Mouse (Mus musculus): ENCODE data around the gene Tmcc2.
"Not testable (repeated sequence)": the region's sequence is repeated elsewhere in the genome, so short reads cannot be mapped to it uniquely, and the experiment has no call there.

Gene Tmcc2

GRCm38 (mm10) chr1:132366937-132367336 lies 24.1 kb downstream of the Tmcc2 start:
- no peak for DNase-seq

- peak; percentile 23 for DNase-seq
Measured at GRCm38 (mm10) chr1:132366235-132366634, 24.8 kb downstream of the Tmcc2 start.

GRCm38 (mm10) chr1:132365645-132366044 lies 25.4 kb downstream of the Tmcc2 start:
- DNase-seq, result no peak

GRCm38 (mm10) chr1:132364896-132365557 lies 26.1 kb downstream of the Tmcc2 start:
- peak; percentile 82 for DNase-seq

GRCm38 (mm10) chr1:132364388-132364787 lies 26.7 kb downstream of the Tmcc2 start:
- DNase-seq, result peak; percentile 45

GRCm38 (mm10) chr1:132361959-132362358 lies 29.1 kb downstream of the Tmcc2 start:
- no peak for DNase-seq

- DNase-seq, result peak; percentile 35
Measured at GRCm38 (mm10) chr1:132356841-132357240, 34.2 kb downstream of the Tmcc2 start.

- DNase-seq, result peak; percentile 81
Measured at GRCm38 (mm10) chr1:132355841-132356242, 35.2 kb downstream of the Tmcc2 start.

GRCm38 (mm10) chr1:132355162-132355601 lies 35.9 kb downstream of the Tmcc2 start:
- peak; percentile 36 for DNase-seq

GRCm38 (mm10) chr1:132354234-132354633 lies 36.8 kb downstream of the Tmcc2 start:
- DNase-seq, result peak; percentile 19

- no peak for DNase-seq
Measured at GRCm38 (mm10) chr1:132353389-132353788, 37.7 kb downstream of the Tmcc2 start.

- DNase-seq, result no peak
Measured at GRCm38 (mm10) chr1:132351058-132351457, 40.0 kb downstream of the Tmcc2 start.

- DNase-seq, result not testable (repeated sequence)
Measured at GRCm38 (mm10) chr1:132349601-132350000, 41.5 kb downstream of the Tmcc2 start.

GRCm38 (mm10) chr1:132349049-132349448 lies 42.0 kb downstream of the Tmcc2 start:
- DNase-seq, result not testable (repeated sequence)

- DNase-seq, result no peak
Measured at GRCm38 (mm10) chr1:132348401-132348800, 42.7 kb downstream of the Tmcc2 start.

GRCm38 (mm10) chr1:132346951-132347350 lies 44.1 kb downstream of the Tmcc2 start:
- no peak for DNase-seq

- DNase-seq, result no peak
Measured at GRCm38 (mm10) chr1:132346134-132346851, 44.8 kb downstream of the Tmcc2 start.

- no peak for DNase-seq
Measured at GRCm38 (mm10) chr1:132345514-132345913, 45.6 kb downstream of the Tmcc2 start.

GRCm38 (mm10) chr1:132343656-132344055 lies 47.4 kb downstream of the Tmcc2 start:
- DNase-seq, result no peak

GRCm38 (mm10) chr1:132343191-132343590 lies 47.9 kb downstream of the Tmcc2 start:
- no peak for DNase-seq

GRCm38 (mm10) chr1:132342518-132342917 lies 48.6 kb downstream of the Tmcc2 start:
- DNase-seq, result no peak

GRCm38 (mm10) chr1:132341731-132342501 lies 49.2 kb downstream of the Tmcc2 start:
- DNase-seq, result no peak

GRCm38 (mm10) chr1:132338027-132338660 lies 52.9 kb downstream of the Tmcc2 start:
- DNase-seq, result no peak

Measured in cerebellum, adult 11-12 months (tissue).